Mouse (Mus musculus) large intestine, adult 2 months (tissue): ENCODE data around the gene 1700080E11Rik. TPM values are rescaled to one million over a fixed set of nuclear protein-coding genes. Genes with fewer than 3 reads are reported as not detected.
A peak's percentile ranks its signal among the peaks of the same experiment; 100 is the strongest.
"Not testable (repeated sequence)": the region's sequence is repeated elsewhere in the genome, so short reads cannot be mapped to it uniquely, and the experiment has no call there.

Experiments used
- DNase-seq: peaks from one replicate; pipeline ENCODE4 v3.0.0-alpha.2; 2012; ENCODE audit warnings: low read depth, low spot score
- WGBS: fragments of 180-500 bp; shearing (Covaris S2); methylation state at CpG from one replicate; pipeline ENCODE4 v1.1.7; 2018; 5-methylcytosine and 5-hydroxymethylcytosine counted together
- polyA plus RNA-seq: library from polyadenylated mRNA; depleted of rRNA; stranded (reverse); fragments of >200 nt; gene quantifications from 2 replicates; pipeline ENCODE4 v1.2.3, GENCODE M21; 2012; rRNA removed

Gene 1700080E11Rik
- polyA plus RNA-seq: not detected in 2 replicates

GRCm38 (mm10) chr9:105144992-105145391 is at the start of gene 1700080E11Rik:
TSS of gene 1700080E11Rik (minus strand) at chr9:105145092.
- WGBS: 54% methylated on average over 6 of the region's 6 CpGs

GRCm38 (mm10) chr9:105186725-105187124 is 41.8 kb upstream of the 1700080E11Rik start:
- WGBS: 60% methylated on average over 3 of the region's 3 CpGs

More at GRCm38 (mm10) chr9:105144992-105145391, at the start of gene 1700080E11Rik:
- DNase-seq: no peak

GRCm38 (mm10) chr9:105182392-105182791 is 37.5 kb upstream of the 1700080E11Rik start:
- no peak for DNase-seq
- WGBS: 78% methylated on average over 3 of the region's 3 CpGs

More at GRCm38 (mm10) chr9:105186725-105187124, 41.8 kb upstream of the 1700080E11Rik start:
- no peak for DNase-seq

GRCm38 (mm10) chr9:105139204-105139603 is 5.7 kb downstream of the 1700080E11Rik start:
- peak; percentile 85 for DNase-seq
- WGBS: 14% methylated on average over 6 of the region's 6 CpGs

- no peak for DNase-seq
- WGBS: 50% methylated on average over 1 of the region's 1 CpGs
Measured at GRCm38 (mm10) chr9:105136404-105136803, 8.5 kb downstream of the 1700080E11Rik start.

GRCm38 (mm10) chr9:105134536-105134935 is 10.4 kb downstream of the 1700080E11Rik start:
- 81% methylated on average over 5 of the region's 5 CpGs for WGBS
- no peak for DNase-seq

GRCm38 (mm10) chr9:105132002-105132367 is 12.9 kb downstream of the 1700080E11Rik start:
- DNase-seq: no peak
- 22% methylated on average over 5 of the region's 5 CpGs for WGBS

- under 1% methylated on average over 60 of the region's 60 CpGs for WGBS
- DNase-seq: peak; percentile 93
Measured at GRCm38 (mm10) chr9:105131253-105132001, 13.5 kb downstream of the 1700080E11Rik start, which contains the start of gene Nudt16. TSS of gene Nudt16 (minus strand) at chr9:105131824.

- DNase-seq: no peak
- WGBS: 95% methylated on average over 8 of the region's 8 CpGs
Measured at GRCm38 (mm10) chr9:105130331-105130730, 14.6 kb downstream of the 1700080E11Rik start.

- WGBS: 80% methylated on average over 3 of the region's 3 CpGs
- not testable (repeated sequence) for DNase-seq
Measured at GRCm38 (mm10) chr9:105125206-105125605, 19.7 kb downstream of the 1700080E11Rik start.

- WGBS: 88% methylated on average over 5 of the region's 5 CpGs
Measured at GRCm38 (mm10) chr9:105103893-105104292, 41.0 kb downstream of the 1700080E11Rik start.

GRCm38 (mm10) chr9:105101911-105102310 is 43.0 kb downstream of the 1700080E11Rik start:
- no peak for DNase-seq
- WGBS: 21% methylated on average over 1 of the region's 1 CpGs

More at GRCm38 (mm10) chr9:105103893-105104292, 41.0 kb downstream of the 1700080E11Rik start:
- no peak for DNase-seq

- 23% methylated on average over 15 of the region's 15 CpGs for WGBS
- no peak for DNase-seq
Measured at GRCm38 (mm10) chr9:105100807-105101570, 43.9 kb downstream of the 1700080E11Rik start.

Other genes with a start within 250 kb of the 1700080E11Rik start
- gene Mrpl3, start 91.9 kb downstream of the 1700080E11Rik start, polyA plus RNA-seq: 34.6 and 41.1 TPM in 2 replicates
- 13.2 and 19.6 TPM in 2 replicates for gene Nudt16, start 13.3 kb downstream of the 1700080E11Rik start, polyA plus RNA-seq